Mouse (Mus musculus) CD4-positive helper T cell, adult 2 months (primary cell): ENCODE results near the gene Gm428.
"Not testable (repeated sequence)": the region's sequence is repeated elsewhere in the genome, so short reads cannot be mapped to it uniquely, and the experiment has no call there.

ENCODE experiments used
- DNase-seq: peaks from one replicate; pipeline ENCODE4 v3.0.0-alpha.2; 2012; ENCODE audit warnings: low read depth, missing footprints, low spot score

Gm428 gene

DNA sequence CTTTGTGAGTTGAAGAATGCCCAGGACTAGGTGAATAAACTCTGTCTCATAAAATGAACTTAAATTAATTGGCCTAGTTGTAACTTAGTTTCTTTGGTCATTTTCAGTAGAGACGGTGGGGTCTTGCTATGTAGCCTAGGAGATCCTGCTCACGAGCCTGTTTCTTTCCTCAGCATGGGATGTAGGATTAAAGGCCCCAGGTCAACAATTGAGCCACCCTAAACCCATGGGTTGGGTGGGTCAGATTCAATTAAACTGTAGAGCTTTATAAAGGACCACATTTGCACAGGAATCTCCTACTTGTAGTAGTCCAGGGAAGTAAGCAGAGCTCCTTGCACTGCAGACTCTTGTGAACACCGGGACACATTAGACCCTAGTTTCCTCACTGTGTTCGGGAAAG lies at the start of gene Gm428:
TSS of gene Gm428 (plus strand) at position 301 of the 400 bp plus-strand sequence.
- not testable (repeated sequence) for DNase-seq

DNA sequence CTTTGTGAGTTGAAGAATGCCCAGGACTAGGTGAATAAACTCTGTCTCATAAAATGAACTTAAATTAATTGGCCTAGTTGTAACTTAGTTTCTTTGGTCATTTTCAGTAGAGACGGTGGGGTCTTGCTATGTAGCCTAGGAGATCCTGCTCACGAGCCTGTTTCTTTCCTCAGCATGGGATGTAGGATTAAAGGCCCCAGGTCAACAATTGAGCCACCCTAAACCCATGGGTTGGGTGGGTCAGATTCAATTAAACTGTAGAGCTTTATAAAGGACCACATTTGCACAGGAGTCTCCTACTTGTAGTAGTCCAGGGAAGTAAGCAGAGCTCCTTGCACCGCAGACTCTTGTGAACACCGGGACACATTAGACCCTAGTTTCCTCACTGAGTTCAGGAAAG lies 45.5 kb upstream of the Gm428 start, which contains the start of gene Gm11236:
TSS of gene Gm11236 (plus strand) at position 301 of the 400 bp plus-strand sequence.
- not testable (repeated sequence) for DNase-seq

DNA sequence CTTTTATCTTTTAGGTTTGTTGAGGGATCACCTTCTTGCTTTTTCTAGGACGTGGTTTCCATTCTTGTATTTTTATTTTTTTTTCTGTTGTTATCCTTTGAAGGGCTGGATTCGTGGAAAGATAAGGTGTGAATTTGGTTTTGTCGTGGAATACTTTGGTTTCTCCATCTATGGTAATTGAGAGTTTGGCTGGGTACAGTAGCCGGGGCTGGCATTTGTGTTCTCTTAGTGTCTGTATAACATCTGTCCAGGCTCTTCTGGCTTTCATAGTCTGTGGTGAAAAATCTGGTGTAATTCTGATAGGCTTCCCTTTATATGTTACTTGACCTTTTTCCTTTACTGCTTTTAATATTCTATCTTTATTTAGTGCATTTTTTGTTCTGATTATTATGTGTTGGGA lies 21.5 kb upstream of the Gm428 start:
- DNase-seq: not testable (repeated sequence)

DNA sequence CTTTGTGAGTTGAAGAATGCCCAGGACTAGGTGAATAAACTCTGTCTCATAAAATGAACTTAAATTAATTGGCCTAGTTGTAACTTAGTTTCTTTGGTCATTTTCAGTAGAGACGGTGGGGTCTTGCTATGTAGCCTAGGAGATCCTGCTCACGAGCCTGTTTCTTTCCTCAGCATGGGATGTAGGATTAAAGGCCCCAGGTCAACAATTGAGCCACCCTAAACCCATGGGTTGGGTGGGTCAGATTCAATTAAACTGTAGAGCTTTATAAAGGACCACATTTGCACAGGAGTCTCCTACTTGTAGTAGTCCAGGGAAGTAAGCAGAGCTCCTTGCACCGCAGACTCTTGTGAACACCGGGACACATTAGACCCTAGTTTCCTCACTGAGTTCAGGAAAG lies 15.3 kb upstream of the Gm428 start, which contains the start of gene Gm11239:
TSS of gene Gm11239 (plus strand) at position 301 of the 400 bp plus-strand sequence.
- DNase-seq: not testable (repeated sequence)

DNA sequence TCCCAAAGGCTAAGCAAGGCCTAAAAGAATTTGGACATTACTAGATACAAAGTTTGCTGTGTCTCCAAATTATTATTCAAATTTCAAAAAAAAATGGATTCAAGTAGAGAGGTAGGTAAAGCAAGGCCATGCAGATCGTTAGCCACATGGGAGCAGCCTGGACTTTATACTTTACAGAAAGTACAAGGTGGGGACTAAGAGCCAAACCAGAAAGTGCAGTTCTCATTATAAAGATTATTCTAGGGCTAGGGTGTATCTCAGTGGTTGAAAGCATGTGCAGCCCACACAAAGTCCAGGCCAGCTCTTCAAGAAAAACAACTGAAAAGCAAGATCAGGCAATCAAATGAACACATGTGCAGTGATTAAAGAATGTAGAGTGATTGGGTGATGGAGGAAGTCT lies 35.4 kb downstream of the Gm428 start:
- no peak for DNase-seq

DNA sequence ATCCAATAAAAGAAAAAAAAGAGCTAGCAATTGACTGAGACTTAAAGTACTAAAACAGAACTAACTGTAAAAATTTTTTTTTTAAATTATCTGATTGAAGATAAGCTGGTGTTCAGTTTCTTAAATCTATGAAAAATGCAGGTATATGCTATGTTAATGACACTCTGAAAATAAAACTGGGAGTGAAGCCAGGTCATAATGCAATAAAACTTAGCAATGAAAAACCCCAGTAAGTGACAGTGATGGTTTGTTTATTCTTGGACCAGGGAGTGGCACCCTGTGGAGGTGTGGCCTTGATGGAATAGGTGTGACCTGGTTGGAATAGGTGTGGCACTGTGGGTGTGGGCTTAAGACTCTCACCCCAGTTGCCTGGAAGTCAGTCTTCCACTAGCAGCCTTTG lies 36.5 kb downstream of the Gm428 start:
- no peak for DNase-seq
